Mouse (Mus musculus) cortical plate, adult 2 months (tissue): ENCODE measurements at regions not wholly inside any gene's neighbourhood (a gene's known extent, or its start where the extent isn't known, plus 50 kb on each side); places are given as distances from the start of the nearest gene placed in this dataset.

Experiments
- CTCF ChIP-seq: fragments of 200-500 bp; IDR thresholded peaks from 2 replicates; pipeline ENCODE4 v1.5.1; 2011; ENCODE audit warnings: mild to moderate bottlenecking, control low read depth, low read length; ENCODE audit not compliant: insufficient read depth; ENCODE audit errors: extremely low read depth
- POLR2A ChIP-seq: fragments of 200-500 bp; IDR thresholded peaks from 2 replicates; pipeline ENCODE4 v1.6.1; 2011; ENCODE audit warnings: mild to moderate bottlenecking, low read length, control low read depth; ENCODE audit not compliant: insufficient read depth; ENCODE audit errors: extremely low read depth

DNA sequence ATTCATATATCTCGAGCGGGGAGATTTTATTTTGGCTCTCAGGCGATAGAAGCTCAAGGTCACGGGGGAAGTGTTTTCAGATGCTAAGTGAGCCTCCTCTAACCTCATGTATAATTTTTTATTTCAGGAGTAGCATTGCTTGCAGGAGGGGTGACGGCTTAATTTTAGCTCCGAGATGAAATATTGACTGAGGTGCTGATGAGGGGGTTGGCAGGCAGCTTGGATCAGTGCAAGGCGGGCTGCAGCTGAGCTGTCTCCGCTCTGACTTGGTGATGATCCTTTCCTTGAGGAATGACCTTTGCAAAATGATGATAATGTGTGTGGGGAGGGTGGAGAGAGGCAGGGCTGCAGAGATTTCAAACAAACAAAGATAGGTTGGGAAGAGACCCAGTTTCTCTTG, 222.6 kb downstream of the Hhipl2 start:
- no peak for TF ChIP-seq POLR2A
- TF ChIP-seq CTCF = no peak
